In the genomic region with DNA sequence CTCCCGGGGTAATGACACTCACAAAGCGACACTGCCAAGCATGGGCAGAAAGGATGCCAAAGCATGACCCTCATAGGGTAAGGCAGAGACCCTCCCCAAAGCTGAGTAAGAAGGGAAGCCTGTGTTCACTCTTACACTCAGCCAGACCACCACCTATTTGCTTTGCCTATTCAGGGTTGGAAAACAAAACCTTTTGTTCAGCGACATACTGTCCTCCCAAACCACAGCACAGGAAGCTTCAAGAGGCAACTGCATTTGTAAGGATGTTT, we compare ENCODE assay signal across 9 mouse cellular contexts. TPM values are rescaled to one million over a fixed set of nuclear protein-coding genes. Genes with fewer than 3 reads are reported as not detected.
DNase-seq lines count a peak whose midpoint lies in the region; ATAC-seq and TF ChIP-seq lines count a peak whose summit lies in the region.
"Had no signal": no experiment of that assay in that cellular context is flagged by ENCODE, and none has a peak within 500 bp of the region (broad histone marks: within the 10 kb centered on the region; RNA-seq: fewer than 3 reads in every experiment).

No protein-coding gene starts in this region.

- no peak for TF ChIP-seq POLR2A in heart, adult 2 months (IDR thresholded peaks at IDR 0.05; ENCODE audit: insufficient read depth, low read depth, low read length)
- TF ChIP-seq POLR2A in myocyte (IDR thresholded peaks at IDR 0.05; ENCODE audit: insufficient read length, low read depth): no peak

- no peak for DNase-seq in heart, adult 2 months
- DNase-seq in intestine, embryonic 14.5 days (ENCODE audit: low spot score): no peak
- DNase-seq in spleen, adult 18-20 months: no peak
- DNase-seq in adrenal gland, postnatal 4 days (ENCODE audit: low spot score in 2 of 2): no peak
- DNase-seq in left cerebral cortex, adult 11 months (ENCODE audit: low spot score): no peak
- DNase-seq: liver, embryonic 13.5 days had no signal

- H3K27ac ChIP-seq in heart, embryonic 15.5 days: no peak overlapping the region
- no peak overlapping the region for H3K27ac ChIP-seq in heart, adult 2 months
- no peak overlapping the region for H3K27ac ChIP-seq in embryonic facial prominence, embryonic 15.5 days (replicated peaks)
- H3K27ac ChIP-seq in intestine, embryonic 14.5 days (ENCODE audit: low read depth): no peak overlapping the region
- H3K27ac ChIP-seq: liver, embryonic 13.5 days had no signal

- intact Hi-C loops in heart, adult 2 months (cut with DNase I): no loop called here

- peaks cover 80% of the 10 kb centered on the region for H3K27me3 ChIP-seq in heart, embryonic 15.5 days
- H3K27me3 ChIP-seq in heart, adult 2 months (ENCODE audit: control insufficient read depth, insufficient read depth, low read length): peaks cover 7% of the 10 kb centered on the region
- H3K27me3 ChIP-seq in embryonic facial prominence, embryonic 15.5 days: peaks cover 67% of the 10 kb centered on the region
- H3K27me3 ChIP-seq in intestine, embryonic 14.5 days (replicated peaks; ENCODE audit: control insufficient read depth, insufficient read depth, low read length): peaks cover 57% of the 10 kb centered on the region
- H3K27me3 ChIP-seq in myocyte (ENCODE audit: control insufficient read depth, insufficient read depth, insufficient read length): no peaks in the 10 kb centered on the region

- H3ac ChIP-seq in myocyte (ENCODE audit: control insufficient read depth, insufficient read length): peak overlapping the region; percentile 44

- H3K79me2 ChIP-seq in heart, adult 2 months (replicated peaks; ENCODE audit: control insufficient read depth, insufficient read depth, low read length): no peaks in the 10 kb centered on the region
- H3K79me2 ChIP-seq in myocyte (ENCODE audit: control insufficient read depth, insufficient read depth): no peaks in the 10 kb centered on the region

- no peak overlapping the region for H3K9ac ChIP-seq in heart, embryonic 15.5 days
- H3K9ac ChIP-seq in heart, adult 2 months (ENCODE audit: low read depth, low read length): no peak overlapping the region
- H3K9ac ChIP-seq in embryonic facial prominence, embryonic 15.5 days: no peak overlapping the region
- no peak overlapping the region for H3K9ac ChIP-seq in intestine, embryonic 14.5 days (ENCODE audit: low read length)
- H3K9ac ChIP-seq: liver, embryonic 13.5 days had no signal

- no peaks in the 10 kb centered on the region for H3K36me3 ChIP-seq in heart, embryonic 15.5 days
- H3K36me3 ChIP-seq in heart, adult 2 months (ENCODE audit: control insufficient read depth, insufficient read depth, low read length): no peaks in the 10 kb centered on the region
- H3K36me3 ChIP-seq in embryonic facial prominence, embryonic 15.5 days: no peaks in the 10 kb centered on the region
- no peaks in the 10 kb centered on the region for H3K36me3 ChIP-seq in intestine, embryonic 14.5 days (ENCODE audit: control insufficient read depth, insufficient read depth, low read length)
- H3K36me3 ChIP-seq in myocyte (ENCODE audit: control insufficient read depth, insufficient read depth): no peaks in the 10 kb centered on the region
- H3K36me3 ChIP-seq: liver, embryonic 13.5 days had no signal

- TF ChIP-seq EP300 in heart, adult 2 months (IDR thresholded peaks at IDR 0.05; ENCODE audit: insufficient read depth, low read depth, low read length): no peak

- WGBS in heart, embryonic 15.5 days: 26% methylated on average over 3 of the region's 3 CpGs
- 45% methylated on average over 3 of the region's 3 CpGs for WGBS in heart, adult 2 months
- WGBS in embryonic facial prominence, embryonic 15.5 days: 20% methylated on average over 3 of the region's 3 CpGs
- WGBS in intestine, embryonic 14.5 days: 41% methylated on average over 3 of the region's 3 CpGs

- H3K4me3 ChIP-seq in heart, embryonic 15.5 days: peak overlapping the region; percentile 51
- H3K4me3 ChIP-seq in heart, adult 2 months: no peak overlapping the region
- H3K4me3 ChIP-seq in embryonic facial prominence, embryonic 15.5 days (replicated peaks): peak overlapping the region; percentile 47
- peak overlapping the region; percentile 32; the same call in 1 of the 2 replicates for H3K4me3 ChIP-seq in intestine, embryonic 14.5 days (ENCODE audit: low read depth, low read length)
- H3K4me3 ChIP-seq in myocyte: no peak overlapping the region

- H3K9me3 ChIP-seq in heart, embryonic 15.5 days (replicated peaks): no peaks in the 10 kb centered on the region
- H3K9me3 ChIP-seq in embryonic facial prominence, embryonic 15.5 days (replicated peaks): no peaks in the 10 kb centered on the region
- H3K9me3 ChIP-seq in intestine, embryonic 14.5 days (ENCODE audit: control insufficient read depth, low read length): no peaks in the 10 kb centered on the region
- H3K9me3 ChIP-seq: liver, embryonic 13.5 days had no signal

- no peak for ATAC-seq in heart, embryonic 15.5 days (replicated peaks; ENCODE audit: insufficient number of reproducible peaks, insufficient read depth, low FRiP score, low read depth)
- no peak for ATAC-seq in embryonic facial prominence, embryonic 15.5 days (ENCODE audit: insufficient number of reproducible peaks, low FRiP score, low TSS enrichment, low read depth)
- ATAC-seq in intestine, embryonic 14.5 days (replicated peaks; ENCODE audit: low FRiP score, low TSS enrichment, low read depth): no peak

- no peak for TF ChIP-seq CTCF in heart, adult 2 months (IDR thresholded peaks at IDR 0.05)

- peak overlapping the region; percentile 89 for H3K4me2 ChIP-seq in heart, embryonic 15.5 days
- H3K4me2 ChIP-seq in embryonic facial prominence, embryonic 15.5 days (replicated peaks): peak overlapping the region; percentile 87
- H3K4me2 ChIP-seq in intestine, embryonic 14.5 days (ENCODE audit: low read length): peak overlapping the region; percentile 63
- peak overlapping the region; percentile 83 for H3K4me2 ChIP-seq in myocyte (ENCODE audit: low read depth)

- peaks cover 13% of the 10 kb centered on the region for H3K4me1 ChIP-seq in heart, embryonic 15.5 days (replicated peaks)
- no peaks in the 10 kb centered on the region for H3K4me1 ChIP-seq in heart, adult 2 months (ENCODE audit: control insufficient read depth, insufficient read depth, low read length)
- peaks cover 11% of the 10 kb centered on the region for H3K4me1 ChIP-seq in embryonic facial prominence, embryonic 15.5 days
- H3K4me1 ChIP-seq in intestine, embryonic 14.5 days (replicated peaks; ENCODE audit: control insufficient read depth, insufficient read depth, low read length): no peaks in the 10 kb centered on the region; the same call in 1 of the 2 replicates
- H3K4me1 ChIP-seq: liver, embryonic 13.5 days had no signal

TF ChIP-seq in myocyte, 11 proteins besides CTCF, POLR2A, EP300 and RAD21:
- TF ChIP-seq TCF3 (IDR thresholded peaks at IDR 0.05; ENCODE audit: insufficient read length, low read depth) (no peak), MYOD1 (IDR thresholded peaks at IDR 0.05; ENCODE audit: control insufficient read depth in 1 of 3, insufficient read length in 2 of 3, low read depth in 2 of 3) (no peak), USF1 (IDR thresholded peaks at IDR 0.05; ENCODE audit: low read depth) (no peak), SRF (IDR thresholded peaks at IDR 0.05; ENCODE audit: control insufficient read depth, insufficient read length, low read depth) (no peak), MYOG (IDR thresholded peaks at IDR 0.05; ENCODE audit: control insufficient read depth in 1 of 3, insufficient read depth in 1 of 3, insufficient read length in 2 of 3, low read depth in 2 of 3) (no peak), POLR2AphosphoS2 (IDR thresholded peaks at IDR 0.05; ENCODE audit: insufficient read length, low read depth) (no peak), E2F4 (IDR thresholded peaks at IDR 0.05; ENCODE audit: insufficient read depth) (no peak), TCF12 (IDR thresholded peaks at IDR 0.05; ENCODE audit: insufficient read depth, poor library complexity, severe bottlenecking) (no peak), CEBPB (IDR thresholded peaks at IDR 0.05; ENCODE audit: insufficient read depth, poor library complexity, severe bottlenecking) (no peak), REST (IDR thresholded peaks at IDR 0.05; ENCODE audit: insufficient read depth, insufficient read length) (no peak), MAX (IDR thresholded peaks at IDR 0.05; ENCODE audit: low read depth) (no peak)

RNA-seq across cellular contexts. Expression of gene Smug1, which starts 19.5 kb away (rescaled TPM):
- polyA plus RNA-seq in heart, embryonic 15.5 days (2015; fragmentation: Nextera tagmentation; extraction: Ambion mirVana): 14.1 and 16.8 TPM in 2 replicates
- total RNA-seq in heart, adult 2 months (2021): 10 to 100 TPM; 13.9 to 15.2 TPM
- 13.3 and 13.9 TPM in 2 replicates for polyA plus RNA-seq in heart, adult 2 months (2012; rRNA removed)
- polyA plus RNA-seq in embryonic facial prominence, embryonic 15.5 days (2015; fragmentation: Nextera tagmentation; extraction: Ambion mirVana): 17.9 and 18.0 TPM in 2 replicates
- 21.8 and 23.5 TPM in 2 replicates for polyA plus RNA-seq in intestine, embryonic 14.5 days (2014; fragmentation: Nextera tagmentation; extraction: Ambion mirVana)
- 18.6 TPM for polyA plus RNA-seq in myocyte (2012; fragmentation: generic; extraction: Trizol)
- 10 to 100 TPM; 17.7 to 19.0 TPM for total RNA-seq in adrenal gland, postnatal 4 days (2021)

Comparison
In these comparisons a context has a peak if more than half of its experiments do, and no peak if none do; other contexts are left out.
1. H3K4me3 ChIP-seq: peak in heart, embryonic 15.5 days (single experiment), embryonic facial prominence, embryonic 15.5 days (single experiment) and intestine, embryonic 14.5 days (single experiment); none in heart, adult 2 months (single experiment) and myocyte (single experiment).
2. Peak in every context shown above with its lines, with median percentiles within 50 percentile points of each other: H3K4me2 ChIP-seq.